Mouse (Mus musculus) hindbrain, embryonic 10.5 days (tissue): Measurements from ENCODE around the gene Cog4. TPM values are rescaled to one million over a fixed set of nuclear protein-coding genes. Genes with fewer than 3 reads are reported as not detected.
"Not testable (repeated sequence)": the region's sequence is repeated elsewhere in the genome, so short reads cannot be mapped to it uniquely, and the experiment has no call there.

ENCODE experiments used
- DNase-seq: peaks from one replicate; pipeline ENCODE4 v3.0.0-alpha.2; 2017; ENCODE audit warnings: low spot score
- H3K27ac ChIP-seq: fragments of 300-500 bp; sonication (generic); 2 replicates; pipeline ENCODE4 v1.5.1; 2016; ENCODE audit warnings: mild to moderate bottlenecking, moderate library complexity
- H3K27me3 ChIP-seq: fragments of 300-500 bp; sonication (generic); 2 replicates; pipeline ENCODE4 v1.6.1; 2016; ENCODE audit warnings: mild to moderate bottlenecking; ENCODE audit not compliant: poor library complexity, insufficient read depth, severe bottlenecking
- H3K36me3 ChIP-seq: fragments of 300-500 bp; sonication (generic); 2 replicates; pipeline ENCODE4 v1.6.1; 2016; ENCODE audit warnings: mild to moderate bottlenecking, moderate library complexity
- H3K4me1 ChIP-seq: fragments of 300-500 bp; sonication (generic); replicated peaks from 2 replicates; pipeline ENCODE4 v1.6.1; 2016; ENCODE audit warnings: mild to moderate bottlenecking
- H3K4me3 ChIP-seq: fragments of 300-500 bp; sonication (generic); 2 replicates; pipeline ENCODE4 v1.5.1; 2016; ENCODE audit warnings: mild to moderate bottlenecking, moderate library complexity
- H3K9me3 ChIP-seq: fragments of 300-500 bp; sonication (generic); 2 replicates; pipeline ENCODE4 v1.6.1; 2016; ENCODE audit warnings: mild to moderate bottlenecking, moderate library complexity
- WGBS: fragments of 180-500 bp; shearing (Covaris S2); methylation state at CpG from one replicate; pipeline ENCODE4 v1.1.7; 2016; 5-methylcytosine and 5-hydroxymethylcytosine counted together
- polyA plus RNA-seq: library from polyadenylated mRNA; unstranded; fragments of >200 nt; fragmentation: Nextera tagmentation; extraction: Ambion mirVana; gene quantifications from 2 replicates; pipeline ENCODE4 v1.2.1, GENCODE M21; 2016

The Cog4 gene
- polyA plus RNA-seq, 1 experiment from 2014 or later, result 70.0 TPM

- WGBS, result 14% methylated on average over 17 of the region's 17 CpGs
- H3K27me3 ChIP-seq, result no peaks in the 10 kb centered on the region
- peaks cover 53% of the 10 kb centered on the region for H3K36me3 ChIP-seq
- H3K9me3 ChIP-seq, result no peaks in the 10 kb centered on the region
- H3K27ac ChIP-seq, result peak overlapping the region; percentile 97
- H3K4me3 ChIP-seq, result peak overlapping the region; percentile 89
- DNase-seq, result peak; percentile 12
- peaks cover 20% of the 10 kb centered on the region for H3K4me1 ChIP-seq
Observed at GRCm38 (mm10) chr8:110845821-110846404, 487 bp upstream of the Cog4 start.

GRCm38 (mm10) chr8:110847171-110847549, 760 bp downstream of the Cog4 start:
- Histone ChIP-seq H3K36me3 (peaks cover 53% of the 10 kb centered on the region), H3K27me3 (no peaks in the 10 kb centered on the region), H3K9me3 (no peaks in the 10 kb centered on the region), H3K27ac (peak overlapping the region; percentile 97), H3K4me1 (peaks cover 20% of the 10 kb centered on the region), H3K4me3 (peak overlapping the region; percentile 89)
- no peak for DNase-seq
- WGBS, result 1% methylated on average over 13 of the region's 13 CpGs

- H3K27ac ChIP-seq, result no peak overlapping the region
- peaks cover 53% of the 10 kb centered on the region for H3K36me3 ChIP-seq
- no peaks in the 10 kb centered on the region for H3K27me3 ChIP-seq
Observed at GRCm38 (mm10) chr8:110847645-110848495, 1.5 kb downstream of the Cog4 start.

GRCm38 (mm10) chr8:110851186-110851585, 4.8 kb downstream of the Cog4 start:
- no peak for DNase-seq
- Histone ChIP-seq H3K27me3 (no peaks in the 10 kb centered on the region), H3K9me3 (no peaks in the 10 kb centered on the region), H3K27ac (no peak overlapping the region), H3K4me3 (no peak overlapping the region), H3K4me1 (peaks cover 11% of the 10 kb centered on the region), H3K36me3 (peaks cover 67% of the 10 kb centered on the region)
- 95% methylated on average over 10 of the region's 10 CpGs for WGBS

More at GRCm38 (mm10) chr8:110847645-110848495, 1.5 kb downstream of the Cog4 start:
- no peak for DNase-seq
- Histone ChIP-seq H3K4me1 (peaks cover 20% of the 10 kb centered on the region), H3K9me3 (no peaks in the 10 kb centered on the region), H3K4me3 (peak overlapping the region; percentile 89)
- WGBS, result 69% methylated on average over 14 of the region's 14 CpGs

DNA sequence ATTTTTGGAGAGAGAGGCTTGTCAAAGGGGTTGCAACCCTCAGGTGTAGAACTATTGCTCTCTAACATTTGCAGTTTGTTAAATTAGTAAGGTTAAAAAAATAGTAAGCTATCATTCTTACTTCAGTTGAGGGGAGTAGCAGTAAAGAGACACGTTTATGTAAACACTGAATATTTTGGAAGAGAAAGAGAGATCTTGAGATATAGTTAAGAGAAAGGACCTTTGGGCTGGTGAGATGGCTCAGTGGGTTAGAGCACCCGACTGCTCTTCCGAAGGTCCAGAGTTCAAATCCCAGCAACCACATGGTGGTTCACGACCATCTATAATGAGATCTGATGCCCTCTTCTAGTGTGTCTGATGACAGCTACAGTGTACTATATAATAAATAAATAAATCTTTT, 9.7 kb downstream of the Cog4 start:
- 93% methylated on average over 4 of the region's 4 CpGs for WGBS
- H3K4me3 ChIP-seq, DNase-seq, H3K4me1 ChIP-seq, H3K27ac ChIP-seq, H3K9me3 ChIP-seq, H3K27me3 ChIP-seq: not testable (repeated sequence)
- peaks cover 99% of the 10 kb centered on the region for H3K36me3 ChIP-seq

GRCm38 (mm10) chr8:110856760-110857461, 10.5 kb downstream of the Cog4 start:
- no peaks in the 10 kb centered on the region for H3K9me3 ChIP-seq
- H3K4me1 ChIP-seq, result no peaks in the 10 kb centered on the region
- DNase-seq, result no peak
- 87% methylated on average over 5 of the region's 5 CpGs for WGBS
- peaks cover 99% of the 10 kb centered on the region for H3K36me3 ChIP-seq
- H3K27me3 ChIP-seq, result no peaks in the 10 kb centered on the region
- H3K27ac ChIP-seq, result no peak overlapping the region
- no peak overlapping the region for H3K4me3 ChIP-seq

GRCm38 (mm10) chr8:110859651-110860501, 13.5 kb downstream of the Cog4 start:
- WGBS, result 87% methylated on average over 7 of the region's 7 CpGs
- Histone ChIP-seq H3K36me3 (peaks cover 99% of the 10 kb centered on the region), H3K27me3 (no peaks in the 10 kb centered on the region), H3K4me3 (no peak overlapping the region), H3K27ac (no peak overlapping the region), H3K4me1 (no peaks in the 10 kb centered on the region), H3K9me3 (no peaks in the 10 kb centered on the region)
- no peak for DNase-seq

DNA sequence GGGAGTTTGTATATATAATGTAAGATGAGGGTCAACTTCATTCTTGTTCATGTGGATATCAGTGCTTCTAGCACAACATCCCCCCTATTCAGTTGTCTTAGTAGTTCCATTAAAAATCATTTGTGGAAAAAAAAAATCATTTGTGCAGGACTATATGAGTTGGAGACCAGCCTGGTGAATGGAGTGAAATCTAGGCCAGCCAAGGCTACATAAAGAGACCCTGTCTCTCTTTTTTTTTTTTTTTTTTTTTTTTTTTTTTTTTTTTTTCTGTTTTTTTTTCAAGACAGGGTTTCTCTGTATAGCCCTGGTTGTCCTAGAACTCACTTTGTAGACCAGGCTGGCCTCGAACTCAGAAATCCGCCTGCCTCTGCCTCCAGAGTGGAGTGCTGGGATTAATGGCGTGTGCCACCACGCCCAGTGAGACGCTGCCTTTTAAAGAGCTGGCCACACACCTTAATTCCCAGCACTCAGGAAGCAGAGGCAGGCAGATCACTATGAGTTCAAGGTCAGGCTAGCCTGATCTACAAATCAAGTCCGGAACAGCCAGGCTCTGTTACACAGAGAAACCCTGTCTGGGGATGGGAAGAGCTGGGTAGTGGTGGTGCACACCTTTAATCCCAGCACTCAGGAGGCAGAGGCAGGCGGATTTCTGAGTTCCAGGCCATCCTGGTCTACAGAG, 15.1 kb downstream of the Cog4 start:
- not testable (repeated sequence) for H3K9me3 ChIP-seq, H3K27ac ChIP-seq, H3K4me3 ChIP-seq, DNase-seq, H3K27me3 ChIP-seq, H3K4me1 ChIP-seq
- peaks cover 99% of the 10 kb centered on the region for H3K36me3 ChIP-seq
- 96% methylated on average over 7 of the region's 7 CpGs for WGBS

- Histone ChIP-seq H3K27ac (no peak overlapping the region), H3K36me3 (peaks cover 100% of the 10 kb centered on the region), H3K4me1 (no peaks in the 10 kb centered on the region), H3K27me3 (no peaks in the 10 kb centered on the region), H3K9me3 (no peaks in the 10 kb centered on the region), H3K4me3 (no peak overlapping the region)
- no peak for DNase-seq
- 97% methylated on average over 2 of the region's 2 CpGs for WGBS
Observed at GRCm38 (mm10) chr8:110870501-110870900, 24.1 kb downstream of the Cog4 start.

DNA sequence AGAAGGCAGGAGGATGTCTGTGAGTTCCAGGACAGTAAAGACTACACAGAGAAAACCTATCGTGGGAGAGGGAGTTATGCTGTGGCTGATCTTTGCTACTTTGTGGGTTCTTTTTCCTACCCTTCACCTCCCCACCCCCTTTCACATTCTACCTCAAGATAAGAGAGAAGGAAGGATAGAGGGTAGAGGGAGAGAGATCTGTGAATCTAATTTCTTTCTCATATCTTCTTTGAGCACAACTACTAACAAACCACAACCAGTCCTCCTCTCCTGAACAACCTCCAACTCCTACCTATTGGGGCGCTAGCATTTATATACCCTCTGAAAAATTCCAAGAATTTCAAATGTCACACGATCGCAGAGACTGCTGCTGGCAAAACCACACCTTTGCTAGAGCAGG, 31.5 kb downstream of the Cog4 start:
- WGBS, result 90% methylated on average over 4 of the region's 4 CpGs
- no peak for DNase-seq
- H3K36me3 ChIP-seq, result peaks cover 100% of the 10 kb centered on the region

GRCm38 (mm10) chr8:110881741-110882310, 35.4 kb downstream of the Cog4 start:
- Histone ChIP-seq H3K9me3 (no peaks in the 10 kb centered on the region), H3K4me1 (no peaks in the 10 kb centered on the region), H3K27ac (no peak overlapping the region), H3K4me3 (no peak overlapping the region), H3K36me3 (peaks cover 100% of the 10 kb centered on the region), H3K27me3 (no peaks in the 10 kb centered on the region)
- WGBS, result 93% methylated on average over 10 of the region's 10 CpGs
- no peak for DNase-seq

More for the DNA sequence above, 31.5 kb downstream of the Cog4 start:
- no peaks in the 10 kb centered on the region for H3K4me1 ChIP-seq
- no peaks in the 10 kb centered on the region for H3K9me3 ChIP-seq
- H3K27me3 ChIP-seq, result no peaks in the 10 kb centered on the region
- H3K4me3 ChIP-seq, result no peak overlapping the region
- no peak overlapping the region for H3K27ac ChIP-seq

- H3K27me3 ChIP-seq, result no peaks in the 10 kb centered on the region
- whole genome bisulfite sequencing, result 96% methylated on average over 18 of the region's 18 CpGs
- no peak overlapping the region for H3K4me3 ChIP-seq
- no peaks in the 10 kb centered on the region for H3K4me1 ChIP-seq
- peaks cover 97% of the 10 kb centered on the region for H3K36me3 ChIP-seq
- H3K9me3 ChIP-seq, result no peaks in the 10 kb centered on the region
- no peak for DNase-seq
- no peak overlapping the region for H3K27ac ChIP-seq
Observed at GRCm38 (mm10) chr8:110883824-110884223, 37.4 kb downstream of the Cog4 start.
